Mouse (Mus musculus) B cell, adult (primary cell): ENCODE measurements around the gene 2610528A11Rik. TPM values are rescaled to one million over a fixed set of nuclear protein-coding genes. Genes with fewer than 3 reads are reported as not detected.

Source experiments
- total RNA-seq: library from RNA; stranded (reverse); gene quantifications from 4 replicates; pipeline ENCODE4 v1.2.4, GENCODE M21; 2023; ENCODE audit not compliant: inconsistent age

2610528A11Rik gene
- total RNA-seq = not detected in 4 replicates

DNA sequence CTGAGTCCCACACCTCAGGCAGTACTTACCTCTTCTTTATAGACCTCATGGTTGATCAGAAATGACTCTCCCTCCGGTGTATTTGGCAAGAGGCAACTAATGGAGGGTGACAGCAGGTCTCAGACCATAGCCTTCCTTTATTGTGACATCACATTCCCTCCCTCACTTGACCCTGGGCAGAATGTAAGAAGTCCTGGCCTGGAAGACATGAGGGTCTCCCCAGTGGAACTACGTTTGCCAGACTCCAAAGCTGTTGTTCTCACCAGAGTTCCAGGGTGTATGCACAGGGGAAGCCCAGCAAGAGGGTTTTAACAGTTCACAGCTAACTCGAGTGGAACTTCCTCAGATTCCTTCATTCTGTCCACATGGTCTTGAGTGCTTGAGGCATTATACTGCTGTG, at the start of gene 2610528A11Rik:
Gene 2610528A11Rik, minus strand, starts transcription at position 101 of the 400 bp plus-strand sequence.

DNA sequence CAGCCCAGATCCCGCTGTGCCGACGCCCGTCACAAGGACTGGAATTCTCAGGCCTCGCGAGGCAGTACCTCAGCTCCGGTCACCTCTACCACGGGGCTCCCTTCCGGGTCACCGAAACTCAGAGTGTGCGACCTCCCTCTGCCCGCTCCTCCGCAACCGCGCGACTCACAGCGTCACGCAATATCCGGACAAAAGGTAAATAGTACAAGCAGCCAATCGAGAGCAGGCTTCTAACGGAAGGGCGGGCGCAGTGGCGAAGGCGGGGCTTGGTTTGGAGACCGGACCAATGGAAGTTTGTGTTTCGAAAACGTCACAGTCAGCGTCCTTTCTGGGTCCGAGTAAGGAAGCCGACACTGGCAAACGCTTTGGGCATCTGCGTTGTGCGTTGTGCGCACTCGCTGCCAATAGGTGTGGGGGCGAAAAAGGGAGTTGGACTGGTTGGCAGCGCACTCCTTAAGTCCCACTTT, 21.3 kb upstream of the 2610528A11Rik start, which contains the start of gene Ghitm:
Gene Ghitm, minus strand, starts transcription at position 146 of the 467 bp plus-strand sequence.

DNA sequence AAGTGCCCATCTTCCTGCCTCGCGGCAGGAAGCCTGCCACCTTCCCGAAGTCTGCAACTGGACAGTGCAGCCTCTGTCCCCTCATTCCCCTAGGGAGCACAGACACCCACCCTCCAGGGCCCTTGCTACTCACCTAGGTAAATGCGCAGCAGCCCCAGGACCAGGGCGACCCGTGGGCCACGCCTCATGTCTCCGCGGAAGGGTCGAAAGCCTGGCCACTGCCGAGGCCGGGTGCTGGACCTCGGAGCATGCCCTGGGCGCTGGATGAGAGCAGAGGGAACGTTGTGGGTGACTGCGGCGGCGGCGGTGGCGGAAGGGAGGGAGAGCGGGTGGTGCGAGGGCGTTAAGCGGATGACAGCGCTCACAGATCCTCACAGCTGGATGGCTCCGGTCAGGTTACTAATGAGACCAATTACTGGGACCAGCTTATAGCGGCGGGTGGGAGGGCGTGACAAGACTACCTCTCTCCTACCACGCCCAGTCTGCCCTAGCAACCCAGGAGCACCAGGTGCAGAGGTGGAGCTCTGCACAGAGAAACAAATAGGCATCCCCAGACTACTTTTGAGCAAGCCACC, 15.8 kb downstream of the 2610528A11Rik start, which contains the start of gene Cdhr1:
Gene Cdhr1, minus strand, starts transcription at position 392 of the 575 bp plus-strand sequence.

DNA sequence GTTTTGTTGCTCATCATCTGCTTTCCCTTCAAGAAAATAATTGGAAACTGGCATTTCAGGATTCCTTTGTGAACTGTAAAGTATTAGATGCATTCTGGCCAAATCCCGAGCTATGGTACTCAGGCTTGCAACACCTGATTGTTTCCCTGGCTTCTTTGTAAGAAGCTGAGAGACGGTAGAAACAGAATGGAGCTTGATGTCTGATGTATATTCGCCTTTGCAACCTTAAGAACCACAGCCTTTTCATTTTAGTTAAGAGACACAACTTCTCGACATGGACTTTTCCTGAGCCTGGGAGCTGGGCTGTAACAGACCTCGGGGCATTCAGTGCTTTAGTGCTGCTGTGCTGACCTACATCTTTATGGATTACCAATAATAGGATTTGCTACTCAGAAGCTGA, 46.2 kb downstream of the 2610528A11Rik start, which contains the start of gene Lrit2:
Gene Lrit2, plus strand, starts transcription at position 301 of the 400 bp plus-strand sequence.

Other genes starting within 250 kb of the 2610528A11Rik start
- gene Ccser2, start 145.2 kb downstream of the 2610528A11Rik start, total RNA-seq = 30.9 to 35.7 TPM (median 34.8 TPM) in 4 replicates
- not detected in 4 replicates for gene Rgr, start 65.1 kb downstream of the 2610528A11Rik start, total RNA-seq
- gene Lrit1, start 59.2 kb downstream of the 2610528A11Rik start, total RNA-seq = not detected in 4 replicates
- not detected in 4 replicates for gene Lrit2, start 46.1 kb downstream of the 2610528A11Rik start, total RNA-seq
- 0.12 TPM in 1 of 4 replicates, not detected in the others for gene Cdhr1, start 15.7 kb downstream of the 2610528A11Rik start, total RNA-seq
- gene Ghitm, start 21.2 kb upstream of the 2610528A11Rik start, total RNA-seq = 288 to 312 TPM (median 305 TPM) in 4 replicates